Mouse (Mus musculus) olfactory bulb, adult 2 months (tissue): ENCODE data around the gene Ndufaf4. TPM values are rescaled to one million over a fixed set of nuclear protein-coding genes. Genes with fewer than 3 reads are reported as not detected.
"Not testable (repeated sequence)": the region's sequence is repeated elsewhere in the genome, so short reads cannot be mapped to it uniquely, and the experiment has no call there.

ENCODE experiments used
- H3K27ac ChIP-seq: fragments of 200-500 bp; 2 replicates; pipeline ENCODE4 v1.5.1; 2012; ENCODE audit warnings: low read depth, low read length; ENCODE audit not compliant: insufficient read depth
- H3K4me1 ChIP-seq: fragments of 200-500 bp; 2 replicates; pipeline ENCODE4 v1.6.1; 2012; ENCODE audit warnings: low read length; ENCODE audit not compliant: control insufficient read depth, insufficient read depth
- H3K4me3 ChIP-seq: fragments of 200-500 bp; 2 replicates; pipeline ENCODE4 v1.5.1; 2012; ENCODE audit warnings: mild to moderate bottlenecking, low read depth, low read length, moderate library complexity; ENCODE audit not compliant: insufficient read depth
- CTCF ChIP-seq: fragments of 200-500 bp; IDR thresholded peaks from 2 replicates; pipeline ENCODE4 v1.5.1; 2012; ENCODE audit warnings: low read depth, mild to moderate bottlenecking, low read length, moderate library complexity; ENCODE audit not compliant: insufficient read depth
- POLR2A ChIP-seq: fragments of 200-500 bp; IDR thresholded peaks from 2 replicates; pipeline ENCODE4 v1.6.1; 2012; ENCODE audit warnings: mild to moderate bottlenecking, low read depth, low read length, moderate library complexity; ENCODE audit not compliant: insufficient read depth
- WGBS: fragments of 180-500 bp; shearing (Covaris S2); methylation state at CpG from one replicate; pipeline ENCODE4 v1.1.7; 2018; 5-methylcytosine and 5-hydroxymethylcytosine counted together
- polyA plus RNA-seq: library from polyadenylated mRNA; stranded (reverse); fragments of >200 nt; gene quantifications from 2 replicates; pipeline ENCODE4 v1.2.4, GENCODE M21; 2012; ENCODE audit warnings: low replicate concordance; ENCODE audit not compliant: missing spikeins, insufficient read depth, insufficient read length

Ndufaf4 gene
- not detected in 2 replicates for polyA plus RNA-seq

GRCm38 (mm10) chr4:24897851-24898515 lies at the start of gene Ndufaf4:
TSS of gene Ndufaf4 (plus strand) at chr4:24898083.
- peak within 1 kb of the TSS; percentile 73 for H3K4me3 ChIP-seq
- peak; percentile 96 for TF ChIP-seq CTCF
- TF ChIP-seq POLR2A: peak; percentile 63
- peak within 1 kb of the TSS; percentile 57 for H3K27ac ChIP-seq
- WGBS: under 1% methylated on average over 58 of the region's 58 CpGs
- H3K4me1 ChIP-seq: no peaks in the 10 kb centered on the region

DNA sequence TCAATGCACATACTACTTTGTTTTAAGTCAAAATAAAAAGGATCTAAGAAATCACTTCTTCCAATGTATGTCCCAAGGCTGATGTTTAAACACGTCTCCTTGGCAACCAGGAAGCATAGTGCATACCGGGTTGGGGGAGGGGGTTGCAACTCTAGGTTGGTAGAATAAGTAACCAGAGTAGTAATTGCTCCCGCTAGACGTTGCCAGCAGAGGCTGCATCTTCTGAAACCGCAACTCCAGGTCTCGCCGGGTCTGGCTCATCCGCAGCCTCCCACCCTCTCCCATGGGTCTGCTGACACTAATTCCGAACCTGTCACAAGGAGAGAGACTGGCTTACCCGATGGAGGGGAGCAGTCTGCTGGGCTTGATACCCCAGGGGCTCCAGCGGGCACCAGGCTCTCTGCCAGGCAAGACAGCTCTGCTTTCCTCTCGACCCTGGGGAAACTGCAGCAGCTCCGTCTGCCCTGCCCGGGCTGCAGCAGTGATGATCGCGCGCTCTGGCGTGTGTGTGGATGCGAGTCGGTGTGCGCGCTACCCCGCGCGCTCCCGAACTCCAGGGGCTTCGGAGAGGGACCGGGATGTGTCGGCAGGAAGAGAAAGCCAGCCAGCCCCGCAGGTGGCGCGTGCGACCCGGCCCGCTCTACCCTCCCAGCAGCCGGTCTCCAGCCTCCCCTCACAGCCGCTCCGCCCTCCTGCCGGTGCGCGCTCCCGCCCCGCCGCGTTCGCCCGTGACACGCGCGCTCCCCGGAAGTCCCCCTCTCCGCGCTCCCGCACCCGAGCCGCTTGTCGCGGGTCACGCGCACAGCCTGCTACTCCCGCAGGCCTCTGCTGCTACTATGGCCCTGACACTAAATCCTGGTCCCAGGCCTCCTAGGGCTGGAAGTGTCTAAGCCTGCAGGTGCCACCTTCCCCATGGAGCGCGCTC lies 47.2 kb upstream of the Ndufaf4 start, which contains the start of gene Klhl32:
Klhl32 (minus strand) TSS at position 724 of the 925 bp plus-strand sequence.
- WGBS: under 1% methylated on average over 63 of the region's 63 CpGs
- TF ChIP-seq POLR2A (peak; percentile 65), CTCF (no peak)

DNA sequence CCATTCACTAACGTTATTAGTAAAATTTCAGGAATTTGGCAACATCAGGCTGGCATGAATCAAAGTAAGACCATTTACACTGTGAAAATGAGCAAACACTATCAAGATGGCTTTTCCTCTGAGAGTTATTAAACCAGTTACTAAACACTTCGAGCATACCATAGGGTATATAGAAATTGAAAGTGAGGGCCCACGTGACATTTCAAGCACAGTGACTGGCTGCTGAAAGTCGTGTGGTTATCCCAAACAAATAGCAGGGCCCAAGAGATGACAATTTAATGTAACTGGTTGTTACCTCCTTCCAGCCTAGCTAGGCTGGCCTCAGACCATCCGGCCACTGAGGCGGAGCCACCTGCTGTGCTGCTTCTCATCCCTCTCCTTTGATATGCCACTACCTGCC lies 32.2 kb upstream of the Ndufaf4 start:
- Histone ChIP-seq H3K4me3 (no peak overlapping the region), H3K27ac (no peak overlapping the region), H3K4me1 (no peaks in the 10 kb centered on the region)
- TF ChIP-seq POLR2A (no peak), CTCF (no peak)
- 68% methylated on average over 6 of the region's 6 CpGs for WGBS

More for the DNA sequence above, 47.2 kb upstream of the Ndufaf4 start, which contains the start of gene Klhl32:
- Histone ChIP-seq H3K27ac (peak within 1 kb of the TSS; percentile 79), H3K4me3 (peak within 1 kb of the TSS; percentile 71), H3K4me1 (peaks cover 2% of the 10 kb centered on the region; the same call in 1 of the 2 replicates)

DNA sequence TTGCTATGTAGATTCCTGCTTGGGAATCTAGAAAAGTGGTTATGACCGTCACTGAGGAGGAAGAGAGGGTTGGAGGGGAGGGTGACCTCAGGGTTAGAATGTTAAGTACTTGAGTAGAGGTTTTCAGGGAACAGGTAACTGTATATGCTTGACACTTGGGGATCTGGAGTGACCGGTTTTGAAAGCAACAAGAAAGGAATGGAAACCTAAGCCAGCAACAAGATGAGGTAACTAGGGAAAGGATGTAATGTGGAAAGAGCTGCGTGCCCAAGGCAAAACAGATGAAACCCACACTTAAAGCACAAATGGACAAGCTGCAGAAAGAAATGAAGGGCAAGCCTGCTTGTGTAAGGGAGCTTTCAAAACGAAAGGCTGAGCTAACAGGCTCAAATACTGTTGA lies 28.7 kb upstream of the Ndufaf4 start:
- no peak overlapping the region for H3K4me3 ChIP-seq
- H3K27ac ChIP-seq: no peak overlapping the region
- H3K4me1 ChIP-seq: no peaks in the 10 kb centered on the region
- 85% methylated on average over 4 of the region's 4 CpGs for WGBS
- TF ChIP-seq CTCF: no peak
- no peak for TF ChIP-seq POLR2A

DNA sequence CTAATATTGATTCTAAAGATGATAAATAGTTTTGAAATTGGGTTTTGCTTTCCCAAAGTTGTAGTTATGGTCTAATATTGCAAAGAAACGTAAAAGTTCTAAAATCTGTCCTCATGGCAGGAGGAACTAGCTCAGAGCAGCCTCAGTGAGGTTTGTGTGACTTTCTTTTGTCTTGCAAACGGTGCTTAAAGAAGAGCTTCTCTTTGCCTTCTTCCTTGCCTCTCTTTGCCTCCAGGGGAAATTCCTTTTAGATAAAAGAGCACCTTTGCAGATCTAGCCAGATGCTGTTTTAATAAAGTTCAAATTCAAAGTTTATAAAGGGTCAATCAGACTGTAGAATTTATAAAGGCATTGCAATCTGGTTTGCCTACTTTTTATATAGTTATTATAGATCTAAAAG lies 8.5 kb upstream of the Ndufaf4 start:
- not testable (repeated sequence) for H3K4me1 ChIP-seq, H3K27ac ChIP-seq, H3K4me3 ChIP-seq
- WGBS: 58% methylated on average over 2 of the region's 2 CpGs

DNA sequence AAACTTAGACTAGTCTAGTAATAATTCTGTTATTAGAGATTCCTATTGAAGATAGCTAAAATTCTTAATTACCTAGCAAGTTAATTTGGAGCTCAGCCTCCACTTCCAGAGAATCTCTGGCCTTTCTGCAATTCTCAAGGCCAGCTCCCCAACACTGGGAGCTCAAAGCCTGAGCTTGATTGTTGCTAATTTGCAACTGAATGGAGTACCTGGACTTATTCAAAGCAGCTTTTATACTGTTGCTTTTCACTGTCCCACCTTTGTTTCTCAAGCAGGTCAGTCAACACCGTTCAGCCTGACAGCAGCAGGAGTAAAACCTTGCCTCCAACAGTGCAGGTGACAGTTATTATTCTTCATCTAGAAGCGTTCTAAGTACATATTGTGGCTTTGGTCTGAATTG lies 5.6 kb upstream of the Ndufaf4 start:
- WGBS: 64% methylated on average over 2 of the region's 2 CpGs
- H3K4me3 ChIP-seq, H3K27ac ChIP-seq, H3K4me1 ChIP-seq: not testable (repeated sequence)

DNA sequence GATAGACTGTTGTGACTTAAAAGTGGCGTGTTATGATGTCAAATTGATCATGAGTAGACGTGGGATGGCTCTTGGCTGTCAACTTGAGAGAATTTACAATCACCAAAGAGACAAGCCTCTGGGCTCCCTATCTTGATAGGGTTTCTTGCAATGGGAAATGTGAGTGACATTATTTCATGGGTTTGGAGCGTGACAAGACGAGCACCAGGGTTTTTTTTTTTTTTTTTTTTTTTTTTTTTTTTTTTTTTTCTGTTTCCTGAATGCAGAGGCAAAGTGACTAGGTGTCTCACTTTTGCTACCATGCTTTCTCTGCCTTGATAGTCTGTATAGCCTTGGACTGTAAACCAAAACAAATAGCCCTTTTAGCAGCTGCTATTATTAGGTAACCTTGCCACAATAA lies 3.3 kb upstream of the Ndufaf4 start:
- no peak for TF ChIP-seq CTCF
- TF ChIP-seq POLR2A: no peak
- H3K27ac ChIP-seq: no peak overlapping the region
- 91% methylated on average over 4 of the region's 4 CpGs for WGBS

DNA sequence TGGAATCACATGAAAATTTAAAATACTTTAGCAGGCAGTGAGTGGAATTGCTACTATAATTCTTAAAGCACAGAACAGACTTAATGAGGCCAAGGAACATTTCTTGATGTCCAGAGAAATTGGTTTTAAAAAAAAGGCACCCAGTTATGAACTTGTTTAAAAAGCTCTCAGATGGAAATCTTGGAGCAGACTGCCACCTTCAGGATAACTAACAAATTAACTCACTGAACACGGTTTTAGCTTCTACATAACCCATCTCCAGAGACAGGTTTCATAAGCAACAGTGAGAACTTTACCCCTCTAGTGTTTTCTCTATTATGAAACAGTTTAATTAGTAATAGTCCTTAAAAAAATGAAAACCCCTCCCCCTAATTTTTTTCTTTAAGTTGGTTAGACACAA lies 1.1 kb upstream of the Ndufaf4 start:
- no peaks in the 10 kb centered on the region for H3K4me1 ChIP-seq
- H3K27ac ChIP-seq: no peak overlapping the region
- no peak overlapping the region for H3K4me3 ChIP-seq
- 0% methylated on average over 1 of the region's 1 CpGs for WGBS
- TF ChIP-seq CTCF: no peak

More for the DNA sequence above, 3.3 kb upstream of the Ndufaf4 start:
- Histone ChIP-seq H3K4me1 (no peaks in the 10 kb centered on the region), H3K4me3 (no peak overlapping the region)

DNA sequence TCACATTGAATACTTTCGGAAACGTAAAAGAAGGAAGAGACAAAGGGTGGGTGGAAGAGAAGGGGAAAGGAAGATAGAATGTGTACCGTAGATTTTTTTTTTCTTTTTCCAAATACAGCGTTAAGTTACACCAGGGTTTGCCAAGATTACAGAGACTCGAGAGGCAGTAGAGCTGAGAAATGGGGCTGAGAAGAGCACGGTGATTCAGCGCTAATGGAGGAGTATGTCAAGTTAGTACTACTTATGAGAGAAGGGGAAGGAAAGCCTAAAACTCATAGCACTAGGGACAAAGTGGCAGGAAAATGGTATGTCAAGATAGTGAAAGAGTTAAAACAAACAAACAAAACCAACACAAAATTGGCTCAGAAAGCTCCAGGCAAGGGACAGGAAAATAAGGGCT lies 532 bp upstream of the Ndufaf4 start:
- TF ChIP-seq CTCF: no peak
- no peak for TF ChIP-seq POLR2A
- H3K27ac ChIP-seq: no peak overlapping the region
- no peaks in the 10 kb centered on the region for H3K4me1 ChIP-seq
- 5% methylated on average over 7 of the region's 7 CpGs for WGBS
- peak overlapping the region; percentile 73 for H3K4me3 ChIP-seq
